ENCODE assay signal across 24 mouse cellular contexts in genomic region chr9:86717119-86717518, GRCm38 (mm10). TPM values are rescaled to one million over a fixed set of nuclear protein-coding genes. Genes with fewer than 3 reads are reported as not detected.
DNase-seq lines count a peak whose midpoint lies in the region; ATAC-seq and TF ChIP-seq lines count a peak whose summit lies in the region.
"Had no signal": no experiment of that assay in that cellular context is flagged by ENCODE, and none has a peak within 500 bp of the region (broad histone marks: within the 10 kb centered on the region; RNA-seq: fewer than 3 reads in every experiment).

No protein-coding gene starts in this region.

- no peak overlapping the region for H3K9ac ChIP-seq in kidney, embryonic 16.5 days (replicated peaks; ENCODE audit: low read length)
- H3K9ac ChIP-seq: forebrain, postnatal 0 days; hindbrain, embryonic 13.5 days; intestine, embryonic 15.5 days had no signal

- TF ChIP-seq POLR2A in testis, adult 2 months (IDR thresholded peaks at IDR 0.05; ENCODE audit: control insufficient read depth, low read depth, low read length) = no peak

- no peak overlapping the region for H3K4me3 ChIP-seq in testis, adult 2 months (ENCODE audit: control insufficient read depth, low read depth, low read length)
- H3K4me3 ChIP-seq in kidney, embryonic 16.5 days (ENCODE audit: low read length) = no peak overlapping the region
- H3K4me3 ChIP-seq: gastrocnemius, adult 2 months; hindbrain, embryonic 10.5 days; hindbrain, embryonic 13.5 days; intestine, embryonic 15.5 days had no signal

- WGBS in kidney, embryonic 16.5 days = 33% methylated on average over 5 of the region's 5 CpGs

- no peak overlapping the region for H3K4me2 ChIP-seq in kidney, embryonic 16.5 days (replicated peaks; ENCODE audit: low read depth, low read length)
- H3K4me2 ChIP-seq: heart, embryonic 11.5 days; hindbrain, embryonic 13.5 days; intestine, embryonic 15.5 days had no signal

- no peak for ATAC-seq in erythroblast, adult 5-6 weeks (replicated peaks; ENCODE audit: low FRiP score, poor library complexity, severe bottlenecking)
- ATAC-seq in kidney, embryonic 16.5 days (ENCODE audit: low FRiP score, low TSS enrichment) = no peak
- ATAC-seq: activated CD4-positive, CD25-positive, alpha-beta regulatory T cell, adult 4 months; forebrain, embryonic 14.5 days; hindbrain, embryonic 16.5 days; intestine, embryonic 15.5 days had no signal

- DNase-seq in adrenal gland, adult (ENCODE audit: inconsistent age in 2 of 2, low spot score in 1 of 2) = peak; percentile 84 to 92
- no peak for DNase-seq in adrenal gland, postnatal 4 days (ENCODE audit: low spot score in 2 of 2)
- peak; percentile 65 for DNase-seq in ovary, adult 18-20 months (ENCODE audit: low spot score)
- DNase-seq in ovary, postnatal 14 days (ENCODE audit: low spot score) = no peak
- DNase-seq in cerebellum, postnatal 4 days (ENCODE audit: low spot score in 2 of 2) = no peak
- DNase-seq: cerebellum, adult 11 months; cerebellum, adult 2 months; cerebellum, postnatal 10 days; cerebellum, postnatal 36 days; gastrocnemius, adult 2 months; gastrocnemius, postnatal 14 days; heart, adult 11 months; heart, postnatal 36 days had no signal

- no peak for TF ChIP-seq CTCF in testis, adult 2 months (IDR thresholded peaks at IDR 0.05; ENCODE audit: control insufficient read depth, insufficient read depth, insufficient replicate concordance, low read depth, low read length)

- no peaks in the 10 kb centered on the region for H3K27me3 ChIP-seq in testis, adult 2 months (ENCODE audit: control insufficient read depth, insufficient read depth, low read length)
- no peaks in the 10 kb centered on the region for H3K27me3 ChIP-seq in kidney, embryonic 16.5 days (ENCODE audit: insufficient read depth, low read length)
- H3K27me3 ChIP-seq: hindbrain, embryonic 13.5 days; intestine, embryonic 15.5 days had no signal

- H3K27ac ChIP-seq in testis, adult 2 months (ENCODE audit: control insufficient read depth, insufficient read depth, low read depth, low read length) = peak overlapping the region; percentile 84
- no peak overlapping the region for H3K27ac ChIP-seq in kidney, embryonic 16.5 days (ENCODE audit: low read length)
- H3K27ac ChIP-seq: gastrocnemius, adult 2 months; hindbrain, embryonic 10.5 days; hindbrain, embryonic 13.5 days; intestine, embryonic 15.5 days had no signal

- no peaks in the 10 kb centered on the region for H3K9me3 ChIP-seq in kidney, embryonic 16.5 days (ENCODE audit: low read length)
- H3K9me3 ChIP-seq: hindbrain, embryonic 10.5 days; hindbrain, embryonic 13.5 days; intestine, embryonic 15.5 days had no signal

- H3K36me3 ChIP-seq in testis, adult 2 months (ENCODE audit: control insufficient read depth, insufficient read depth, low read length) = no peaks in the 10 kb centered on the region
- H3K36me3 ChIP-seq in kidney, embryonic 16.5 days (ENCODE audit: insufficient read depth, low read length) = no peaks in the 10 kb centered on the region
- H3K36me3 ChIP-seq: hindbrain, embryonic 10.5 days; hindbrain, embryonic 13.5 days; intestine, embryonic 15.5 days had no signal

- H3K4me1 ChIP-seq in testis, adult 2 months (ENCODE audit: control insufficient read depth, insufficient read depth, low read length) = no peaks in the 10 kb centered on the region; the same call in 1 of the 2 replicates
- no peaks in the 10 kb centered on the region for H3K4me1 ChIP-seq in kidney, embryonic 16.5 days (ENCODE audit: insufficient read depth, low read length)
- H3K4me1 ChIP-seq: hindbrain, embryonic 10.5 days; hindbrain, embryonic 13.5 days; intestine, embryonic 15.5 days had no signal

RNA-seq across cellular contexts. Expression of gene Me1, which starts 21.4 kb away (rescaled TPM):
- total RNA-seq in adrenal gland, postnatal 4 days (2021) = 100 to 1,000 TPM; 339 to 341 TPM
- polyA plus RNA-seq in testis, adult 2 months (2012; rRNA removed) = 134 and 144 TPM in 2 replicates
- 0.58 TPM in 1 of 2 replicates, not detected in the other for total RNA-seq in erythroblast, adult 5-6 weeks (2015; ENCODE audit: low replicate concordance)
- total RNA-seq in erythroblast, adult 5-6 weeks (2017; ENCODE audit: low replicate concordance) = 2.8 TPM in 1 of 2 replicates, not detected in the other
- 11.6 and 16.1 TPM in 2 replicates for polyA plus RNA-seq in kidney, embryonic 16.5 days (2015; fragmentation: Nextera tagmentation; extraction: Ambion mirVana)
- polyA plus RNA-seq: activated CD4-positive, CD25-positive, alpha-beta regulatory T cell, adult 4 months had no signal

RNA-seq across cellular contexts. Expression of gene Prss35, which starts 26.3 kb away (rescaled TPM):
- 100 to 1,000 TPM in 1 of 2 experiments, 10 to 100 TPM in 1; 97.7 to 108 TPM for total RNA-seq in adrenal gland, postnatal 4 days (2021)
- 3.2 and 3.8 TPM in 2 replicates for polyA plus RNA-seq in testis, adult 2 months (2012; rRNA removed)
- not detected in 2 replicates for total RNA-seq in erythroblast, adult 5-6 weeks (2015; ENCODE audit: low replicate concordance)
- not detected in 2 replicates for total RNA-seq in erythroblast, adult 5-6 weeks (2017; ENCODE audit: low replicate concordance)
- 6.2 and 8.4 TPM in 2 replicates for polyA plus RNA-seq in kidney, embryonic 16.5 days (2015; fragmentation: Nextera tagmentation; extraction: Ambion mirVana)
- polyA plus RNA-seq: activated CD4-positive, CD25-positive, alpha-beta regulatory T cell, adult 4 months had no signal

Comparison
In these comparisons a context has a peak if more than half of its experiments do, and no peak if none do; other contexts are left out.
1. DNase-seq: peak in adrenal gland, adult (2 of 2) and ovary, adult 18-20 months (single experiment); none in adrenal gland, postnatal 4 days (0 of 2), ovary, postnatal 14 days (single experiment) and cerebellum, postnatal 4 days (0 of 2).
2. RNA of gene Me1, which starts 21.4 kb away (total RNA-seq): 339 to 341 TPM in adrenal gland, postnatal 4 days; 0.58 to 2.8 TPM in erythroblast, adult 5-6 weeks; every median in the first group is over 10 times any median in the second.
3. RNA of gene Prss35, which starts 26.3 kb away (total RNA-seq): 97.7 to 108 TPM in adrenal gland, postnatal 4 days; not detected in erythroblast, adult 5-6 weeks; every median in the first group is over 10 times any median in the second.